Mouse (Mus musculus) Patski (cell line): ENCODE results near the gene Mapk12. TPM values are rescaled to one million over a fixed set of nuclear protein-coding genes. Genes with fewer than 3 reads are reported as not detected.
A peak's percentile ranks its signal among the peaks of the same experiment; 100 is the strongest.

Source experiments
- ATAC-seq: fragments of 100-300 bp; one replicate; pipeline ENCODE4 v1.8.0; 2021
- CTCF ChIA-PET: fragments of 350-600 bp; sonication (Branson Sonifier 250); formaldehyde crosslinking; loops from one replicate; lab custom pipeline; 2022; ENCODE audit warnings: inconsistent platforms; lab: Charles Lee
- POLR2A ChIA-PET: fragments of 350-600 bp; sonication (Branson Sonifier 250); formaldehyde crosslinking; loops from one replicate; lab custom pipeline; 2022; ENCODE audit warnings: antibody characterized with exemption, inconsistent platforms; lab: Charles Lee
- DNase-seq: peaks from one replicate; pipeline ENCODE4 v3.0.0-alpha.2; 2011; ENCODE audit warnings: low read depth, low spot score
- H3K27me3 ChIP-seq: fragments of 371-371 bp; one replicate; pipeline ENCODE4 v1.5.1; 2021
- CTCF ChIP-seq: fragments of 100-300 bp; IDR thresholded peaks from one replicate; pipeline ENCODE4 v1.5.1; 2021
- in situ Hi-C: fragments of 300-500 bp; cut with MboI; formaldehyde crosslinking; loops from 3 replicates; pipeline ENCODE4 v1.11.1; 2018; ENCODE audit warnings: low pct_unique_long_range_greater_than_20kb, mixed read lengths
- polyA plus RNA-seq: library from polyadenylated mRNA; unstranded; gene quantifications from one replicate; pipeline ENCODE4 v1.2.3, GENCODE M21; 2021

Mapk12 gene
- polyA plus RNA-seq, 1 experiment from 2014 or later = 7.1 TPM

DNA sequence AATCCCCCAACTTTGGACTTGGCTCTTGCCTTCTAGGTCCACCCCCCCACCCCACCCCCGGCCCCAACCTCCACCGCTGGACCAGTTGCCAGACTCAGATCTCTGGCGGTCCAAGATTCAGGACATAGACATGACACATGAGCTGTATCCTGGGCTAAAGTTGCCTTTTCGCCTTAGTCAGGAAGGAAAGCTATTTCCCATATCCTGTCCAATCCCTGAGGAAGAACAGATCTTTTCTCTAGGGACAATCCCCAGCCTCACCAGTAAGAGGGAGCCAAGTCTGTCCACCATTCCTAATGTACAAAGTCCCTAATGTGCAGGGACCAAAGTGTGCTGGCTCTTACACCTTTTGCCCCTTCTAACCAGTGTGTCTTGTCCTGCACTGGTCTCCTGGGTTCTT is 1.4 kb upstream of the Mapk12 start:
- ATAC-seq = no peak
- POLR2A ChIA-PET = interaction anchor here (0.5 to 0.6 kb wide), 2 partner anchors 30 to 62 kb away, joined by 3 read pairs; no protein-coding TSS in a partner anchor
- CTCF ChIA-PET = interaction anchor here (1.2 to 1.7 kb wide), 3 partner anchors 11 to 69 kb away, joined by 3 to 4 read pairs (median 3); partner anchors contain the start of genes Dennd6b and Ppp6r2
- H3K27me3 ChIP-seq = no peaks in the 10 kb centered on the region
- in situ Hi-C loops = no loop called here
- no peak for DNase-seq
- TF ChIP-seq CTCF = no peak

- no peak for ATAC-seq
- POLR2A ChIA-PET = interaction anchor here (0.5 to 1.2 kb wide), 2 partner anchors 14 to 62 kb away, joined by 3 read pairs; no protein-coding TSS in a partner anchor
- no peak for TF ChIP-seq CTCF
- H3K27me3 ChIP-seq = no peaks in the 10 kb centered on the region
- no peak for DNase-seq
- CTCF ChIA-PET = interaction anchor here (1.2 to 1.5 kb wide), 3 partner anchors 8 to 55 kb away, joined by 3 to 4 read pairs (median 4); partner anchors contain the start of gene Dennd6b
- in situ Hi-C loops = no loop called here
Measured at GRCm38 (mm10) chr15:89141443-89141842, 940 bp upstream of the Mapk12 start.

DNA sequence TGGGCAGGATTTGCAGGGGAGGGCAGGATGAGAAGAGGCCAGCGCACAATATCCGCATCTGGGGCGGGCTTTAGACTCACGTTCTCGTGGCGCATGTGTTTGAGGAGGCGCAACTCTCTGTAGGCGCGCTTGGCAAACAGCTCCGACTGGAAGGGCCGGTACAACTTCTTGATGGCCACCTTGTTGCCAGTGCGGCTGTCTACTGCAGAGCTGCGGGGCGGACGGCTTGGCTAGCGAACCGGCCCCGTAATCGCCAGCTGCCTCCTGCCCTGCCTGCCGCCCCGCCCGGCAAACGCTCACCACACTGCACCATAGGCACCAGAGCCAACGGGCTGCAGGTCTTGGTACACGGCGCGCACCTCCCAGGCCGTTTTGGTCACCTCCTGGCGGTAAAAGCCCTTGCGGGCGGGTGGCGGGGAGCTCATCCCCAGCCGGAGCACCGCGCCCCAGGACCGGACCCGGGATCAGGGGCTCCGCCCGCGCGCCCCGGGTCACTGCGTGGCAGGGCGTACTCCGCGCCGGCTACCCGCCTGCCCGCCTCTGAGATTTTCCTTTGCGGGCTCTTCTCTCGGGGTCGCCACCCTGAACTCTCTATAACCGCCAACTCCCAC is 350 bp downstream of the Mapk12 start:
- POLR2A ChIA-PET = no interaction called here
- DNase-seq (no peak), ATAC-seq (peak; percentile 57)
- no peak for TF ChIP-seq CTCF
- in situ Hi-C loops = no loop called here
- CTCF ChIA-PET = interaction anchor here (1.0 to 1.5 kb wide), 2 partner anchors 10 to 12 kb away, joined by 4 read pairs; partner anchors contain the start of gene Hdac10
- H3K27me3 ChIP-seq = no peaks in the 10 kb centered on the region

GRCm38 (mm10) chr15:89138531-89138930 is 2.0 kb downstream of the Mapk12 start:
- H3K27me3 ChIP-seq = no peaks in the 10 kb centered on the region
- DNase-seq (no peak), ATAC-seq (no peak)
- CTCF ChIA-PET = interaction anchor here (2.5 kb wide), 1 partner anchor 10 kb away, joined by 9 read pairs; the partner anchor contains the start of gene Hdac10
- no peak for TF ChIP-seq CTCF
- POLR2A ChIA-PET = interaction anchor here (0.8 kb wide), 1 partner anchor 10 kb away, joined by 3 read pairs; the partner anchor contains the start of gene Hdac10
- in situ Hi-C loops = no loop called here

DNA sequence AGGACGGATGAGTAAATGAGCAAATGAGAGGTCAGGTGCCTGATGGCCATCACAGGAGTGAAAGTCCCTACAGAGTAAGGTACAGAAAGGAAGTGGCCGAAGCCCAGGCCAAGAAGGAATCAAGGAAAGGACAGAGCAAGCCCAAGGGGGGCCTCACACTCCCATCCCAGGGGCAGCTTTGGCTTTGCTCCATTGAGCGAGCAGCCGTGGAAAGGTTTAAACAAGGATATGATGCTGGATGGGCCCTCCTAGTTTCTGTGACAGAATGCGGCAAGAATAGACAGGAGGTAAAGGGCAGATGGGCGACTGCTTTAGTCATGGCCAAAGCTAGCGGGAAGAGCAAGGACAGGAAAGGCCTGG is 2.5 kb downstream of the Mapk12 start:
- DNase-seq (no peak), ATAC-seq (no peak)
- ChIA-PET POLR2A (interaction anchor here (0.8 kb wide), 1 partner anchor 10 kb away, joined by 3 read pairs; the partner anchor contains the start of gene Hdac10), CTCF (interaction anchor here (2.5 kb wide), 1 partner anchor 9 kb away, joined by 9 read pairs; the partner anchor contains the start of gene Hdac10)
- no peak for TF ChIP-seq CTCF
- in situ Hi-C loops = no loop called here
- H3K27me3 ChIP-seq = no peaks in the 10 kb centered on the region

- ATAC-seq (no peak), DNase-seq (no peak)
- CTCF ChIA-PET = interaction anchor here (2.5 kb wide), 1 partner anchor 9 kb away, joined by 9 read pairs; the partner anchor contains the start of gene Hdac10
- POLR2A ChIA-PET = no interaction called here
- H3K27me3 ChIP-seq = no peaks in the 10 kb centered on the region
- in situ Hi-C loops = no loop called here
- no peak for TF ChIP-seq CTCF
Measured at GRCm38 (mm10) chr15:89137378-89138045, 3.0 kb downstream of the Mapk12 start.

- H3K27me3 ChIP-seq = no peaks in the 10 kb centered on the region
- in situ Hi-C loops = no loop called here
- no peak for ATAC-seq
- TF ChIP-seq CTCF = no peak
- CTCF ChIA-PET = interaction anchor here (2.5 kb wide), 1 partner anchor 8 kb away, joined by 9 read pairs; the partner anchor contains the start of gene Hdac10
- POLR2A ChIA-PET = no interaction called here
- no peak for DNase-seq
Measured at GRCm38 (mm10) chr15:89136461-89137155, 3.9 kb downstream of the Mapk12 start.

GRCm38 (mm10) chr15:89131316-89131715 is 9.2 kb downstream of the Mapk12 start:
- POLR2A ChIA-PET = no interaction called here
- CTCF ChIA-PET = interaction anchor here (0.8 to 1.8 kb wide), 4 partner anchors 8 to 79 kb away, joined by 3 to 5 read pairs (median 4); partner anchors contain the start of gene Tubgcp6
- DNase-seq (no peak), ATAC-seq (no peak)
- no peak for TF ChIP-seq CTCF
- no peaks in the 10 kb centered on the region for H3K27me3 ChIP-seq
- in situ Hi-C loops = no loop called here

GRCm38 (mm10) chr15:89130245-89130644 is 10.3 kb downstream of the Mapk12 start:
- no peak for TF ChIP-seq CTCF
- no peaks in the 10 kb centered on the region for H3K27me3 ChIP-seq
- DNase-seq = no peak
- POLR2A ChIA-PET = no interaction called here
- no peak for ATAC-seq
- CTCF ChIA-PET = interaction anchor here (1.4 to 2.0 kb wide), 3 partner anchors 47 to 80 kb away, joined by 3 to 6 read pairs (median 5); no protein-coding TSS in a partner anchor
- in situ Hi-C loops = no loop called here
